Mouse (Mus musculus) induced T-regulatory cell, adult 2 months (primary cell): ENCODE results near the gene Tcl1b4.
A peak's percentile ranks its signal among the peaks of the same experiment; 100 is the strongest.
"Not testable (repeated sequence)": the region's sequence is repeated elsewhere in the genome, so short reads cannot be mapped to it uniquely, and the experiment has no call there.

Experiments
- DNase-seq: peaks from one replicate; pipeline ENCODE4 v3.0.0-alpha.2; 2012; ENCODE audit warnings: low read depth

Tcl1b4 gene

DNA sequence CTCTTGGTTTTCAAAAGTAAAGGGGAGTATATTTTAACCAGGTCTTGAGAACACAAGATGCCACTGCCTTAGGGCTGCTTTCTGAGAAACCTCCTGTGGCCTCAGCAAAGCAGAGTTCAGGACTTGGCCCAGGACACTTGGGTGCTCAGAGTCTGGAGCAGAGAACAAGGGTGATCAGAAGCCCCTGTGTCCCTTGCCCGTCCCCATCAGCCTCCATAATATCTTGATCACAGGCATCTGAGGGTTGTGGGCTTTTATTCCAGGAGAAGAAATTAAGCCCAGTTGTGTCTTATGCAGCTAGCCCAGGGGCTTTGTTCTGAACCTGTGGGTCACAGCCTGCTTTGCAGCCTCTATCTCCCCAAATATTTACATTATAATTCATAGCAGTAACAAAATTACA lies at the start of gene Tcl1b4:
Tcl1b4 (plus strand) TSS at position 301 of the 400 bp plus-strand sequence.
- DNase-seq, result not testable (repeated sequence)

DNA sequence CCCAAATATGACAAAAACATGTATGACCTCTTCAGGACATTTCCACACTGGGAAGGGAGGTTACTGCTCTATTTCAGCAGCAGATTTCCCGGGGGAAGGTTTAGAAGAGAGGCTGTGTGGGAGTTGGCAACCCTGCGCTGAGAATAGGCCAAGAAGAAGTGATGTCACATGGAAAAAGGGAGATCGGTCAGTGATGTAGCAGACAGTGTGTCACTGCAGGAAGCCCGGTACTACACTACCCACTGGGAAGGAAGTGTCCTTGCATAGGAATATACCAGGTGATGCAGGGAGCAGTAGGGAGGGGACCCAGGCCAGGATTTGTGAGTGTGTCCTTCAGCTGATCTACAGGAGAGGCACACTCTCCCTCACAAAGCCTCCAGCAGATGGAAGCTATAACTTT lies 46.5 kb upstream of the Tcl1b4 start:
- not testable (repeated sequence) for DNase-seq

DNA sequence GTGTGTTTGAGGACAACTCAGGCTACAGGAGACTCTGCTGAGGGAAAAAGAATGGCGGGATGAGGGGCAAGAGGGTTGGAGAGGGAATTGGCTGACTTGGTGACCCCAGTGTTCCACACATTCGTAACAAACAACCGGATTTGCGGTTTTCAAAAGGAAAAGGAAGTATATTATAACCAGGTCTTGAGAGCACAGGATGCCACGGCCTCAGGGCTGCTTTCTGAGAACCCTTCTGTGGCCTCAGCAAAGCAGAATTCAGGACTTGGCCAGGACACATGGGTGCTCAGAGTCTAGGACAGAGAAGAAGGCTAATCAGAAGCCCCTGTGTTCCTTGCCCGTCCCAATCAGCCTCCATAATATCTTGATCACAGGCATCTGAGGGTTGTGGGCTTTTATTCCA lies 42.9 kb upstream of the Tcl1b4 start:
- no peak for DNase-seq

DNA sequence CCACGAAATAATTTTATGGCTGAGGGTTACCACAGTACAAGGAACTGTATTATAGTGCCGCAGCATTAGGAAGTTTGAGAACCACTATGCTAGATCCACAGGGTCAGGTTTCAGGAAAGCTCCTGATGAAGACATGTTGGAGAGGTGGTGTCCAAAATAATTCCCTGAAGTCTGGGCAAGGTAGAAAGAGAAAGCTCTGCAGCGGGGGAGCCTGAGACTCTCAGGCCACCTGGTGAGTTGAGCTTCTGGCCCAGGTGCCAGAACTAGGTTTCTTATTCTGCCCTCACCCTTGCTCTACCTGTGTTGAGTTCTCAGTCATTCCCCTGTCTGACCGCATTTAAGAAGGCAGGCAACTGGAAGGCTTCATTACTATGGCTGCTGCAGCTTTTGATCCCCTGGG lies 42.4 kb upstream of the Tcl1b4 start, which contains the start of gene Tcl1b1:
Tcl1b1 (plus strand) TSS at position 301 of the 400 bp plus-strand sequence.
- DNase-seq, result no peak

DNA sequence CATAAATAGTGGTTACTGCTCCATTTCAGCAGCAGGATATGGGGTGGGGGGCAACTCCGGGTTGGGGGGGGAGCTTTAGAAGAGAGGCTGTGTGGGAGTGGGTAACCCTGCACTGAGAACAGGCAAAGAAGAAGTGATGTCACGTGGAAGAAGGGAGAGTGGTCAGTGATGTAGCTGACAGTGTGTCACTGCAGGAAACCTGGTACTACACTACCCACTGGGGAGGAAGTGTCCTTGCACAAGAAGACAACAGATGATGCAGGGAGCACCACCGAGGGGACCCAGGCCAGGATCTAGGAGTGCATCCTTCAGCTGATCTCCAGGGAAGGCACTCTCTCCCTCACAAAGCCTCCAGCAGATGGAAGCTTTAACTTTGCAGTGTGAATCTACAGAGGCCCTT lies 35.0 kb upstream of the Tcl1b4 start:
- DNase-seq, result no peak

DNA sequence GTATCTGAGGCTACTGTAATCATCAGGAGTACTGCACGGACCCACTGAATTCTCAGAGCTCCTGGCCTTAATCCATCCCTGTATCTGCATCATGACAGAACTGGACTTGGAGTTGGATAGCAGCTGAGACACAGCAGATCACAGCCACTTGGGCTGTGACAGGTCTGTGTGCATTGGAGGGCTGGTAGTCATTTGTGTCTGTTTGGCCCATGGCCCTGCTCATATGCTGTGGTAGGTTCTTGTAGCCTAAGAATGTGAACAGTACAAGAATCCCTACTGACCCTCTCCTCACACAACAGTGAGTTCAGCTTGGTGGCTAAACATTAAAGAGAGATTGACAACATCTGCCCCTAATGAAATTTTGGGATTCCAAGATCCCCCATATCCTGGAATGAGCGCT lies 28.4 kb upstream of the Tcl1b4 start:
- DNase-seq, result no peak

DNA sequence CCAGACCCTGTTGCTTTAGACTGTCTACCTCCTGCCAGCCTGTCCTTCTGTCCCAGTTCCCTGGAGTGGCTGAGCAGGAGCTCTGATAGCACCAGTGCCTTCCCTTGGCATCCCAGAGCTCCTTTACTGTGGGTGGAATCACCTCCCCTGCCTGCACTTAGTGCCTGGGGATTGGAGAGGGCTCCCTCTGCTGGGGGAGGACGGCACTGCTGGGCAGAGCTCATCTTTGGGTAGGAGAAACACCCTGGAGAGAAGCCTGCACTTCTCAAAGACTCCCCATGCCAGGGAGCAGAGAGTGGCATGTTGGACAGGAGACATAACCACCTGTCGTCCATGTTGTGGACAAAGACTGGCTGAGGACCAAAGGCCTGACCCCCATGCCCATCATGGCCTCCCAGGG lies 27.4 kb upstream of the Tcl1b4 start:
- DNase-seq, result peak; percentile 17

DNA sequence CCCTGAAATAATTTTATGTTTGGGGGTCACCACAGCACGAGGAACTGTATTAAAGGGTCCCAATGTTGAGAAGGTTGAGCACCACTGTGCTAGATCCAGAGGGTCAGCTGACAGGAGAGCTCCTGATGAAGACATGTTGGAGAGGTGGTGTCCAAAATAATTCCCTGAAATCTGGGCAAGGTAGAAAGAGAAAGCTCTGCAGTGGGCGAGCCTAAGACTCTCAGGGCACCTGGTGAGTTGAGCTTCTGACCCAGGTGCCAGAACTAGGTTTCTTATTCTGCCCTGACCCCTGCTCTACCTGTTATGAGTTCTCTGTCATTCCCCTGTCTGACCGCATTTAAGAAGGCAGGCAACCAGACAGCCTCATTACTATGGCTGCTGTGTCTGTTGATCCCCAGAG lies 25.7 kb upstream of the Tcl1b4 start, which contains the start of gene Tcl1b5:
Tcl1b5 (plus strand) TSS at position 301 of the 400 bp plus-strand sequence.
- not testable (repeated sequence) for DNase-seq

DNA sequence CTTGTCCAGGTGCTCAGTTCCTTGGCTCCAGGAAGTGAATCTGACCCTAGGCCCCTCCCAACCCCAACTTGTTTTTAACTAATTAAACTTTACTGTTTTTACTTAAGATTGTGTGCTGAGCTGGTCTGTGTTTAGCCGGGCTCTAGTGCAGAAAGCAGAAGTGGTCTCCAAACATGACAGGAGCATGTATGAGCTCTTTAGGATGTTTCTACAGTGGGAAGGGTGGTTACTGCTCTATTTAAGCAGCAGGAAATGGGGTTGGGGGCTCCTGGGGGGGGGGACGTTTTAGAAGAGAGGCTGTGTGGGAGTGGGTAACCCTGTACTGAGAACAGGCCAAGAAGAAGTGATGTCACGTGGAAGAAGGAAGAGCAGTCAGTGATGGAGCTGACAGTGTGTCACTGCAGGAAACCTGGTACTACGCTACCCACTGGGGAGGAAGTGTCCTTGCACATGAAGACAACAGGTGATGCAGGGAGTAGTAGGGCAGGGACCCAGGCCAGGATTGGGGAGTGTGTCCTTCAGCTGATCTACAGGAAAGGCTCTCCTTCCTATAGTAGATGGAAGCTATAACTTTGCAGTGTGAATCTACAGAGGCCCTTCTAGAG lies 20.6 kb upstream of the Tcl1b4 start:
- not testable (repeated sequence) for DNase-seq

DNA sequence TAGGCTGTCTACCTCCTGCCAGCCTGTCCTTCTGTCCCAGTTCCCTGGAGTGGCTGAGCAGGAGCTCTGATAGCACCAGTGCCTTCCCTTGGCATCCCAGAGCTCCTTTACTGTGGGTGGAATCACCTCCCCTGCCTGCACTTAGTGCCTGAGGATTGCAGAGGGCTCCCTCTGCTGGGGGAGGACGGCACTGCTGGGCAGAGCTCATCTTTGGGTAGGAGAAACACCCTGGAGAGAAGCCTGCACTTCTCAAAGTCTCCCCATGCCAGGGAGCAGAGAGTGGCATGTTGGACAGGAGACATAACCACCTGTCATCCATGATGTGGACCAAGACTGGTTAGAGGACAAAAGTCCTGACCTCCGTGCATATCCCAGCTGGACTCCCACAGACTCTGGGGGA lies 12.8 kb upstream of the Tcl1b4 start:
- not testable (repeated sequence) for DNase-seq

DNA sequence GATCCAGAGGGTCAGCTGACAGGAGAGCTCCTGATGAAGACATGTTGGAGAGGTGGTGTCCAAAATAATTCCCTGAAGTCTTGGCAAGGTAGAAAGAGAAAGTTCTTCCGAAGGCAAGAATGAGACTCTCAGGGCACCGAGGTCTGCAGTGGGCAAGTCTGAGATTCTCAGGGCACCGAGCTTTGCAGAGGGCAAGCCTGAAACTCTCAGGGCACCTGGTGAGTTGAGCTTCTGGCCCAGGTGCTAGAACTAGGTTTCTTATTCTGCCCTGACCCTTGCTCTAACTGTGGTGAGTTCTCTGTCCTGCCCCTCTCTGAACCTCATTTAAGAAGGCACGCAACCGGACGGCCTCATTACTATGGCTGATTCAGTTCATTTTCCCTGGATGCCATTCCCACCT lies 11.0 kb upstream of the Tcl1b4 start, which contains the start of gene Tcl1b3:
Tcl1b3 (plus strand) TSS at position 301 of the 400 bp plus-strand sequence.
- DNase-seq, result not testable (repeated sequence)

DNA sequence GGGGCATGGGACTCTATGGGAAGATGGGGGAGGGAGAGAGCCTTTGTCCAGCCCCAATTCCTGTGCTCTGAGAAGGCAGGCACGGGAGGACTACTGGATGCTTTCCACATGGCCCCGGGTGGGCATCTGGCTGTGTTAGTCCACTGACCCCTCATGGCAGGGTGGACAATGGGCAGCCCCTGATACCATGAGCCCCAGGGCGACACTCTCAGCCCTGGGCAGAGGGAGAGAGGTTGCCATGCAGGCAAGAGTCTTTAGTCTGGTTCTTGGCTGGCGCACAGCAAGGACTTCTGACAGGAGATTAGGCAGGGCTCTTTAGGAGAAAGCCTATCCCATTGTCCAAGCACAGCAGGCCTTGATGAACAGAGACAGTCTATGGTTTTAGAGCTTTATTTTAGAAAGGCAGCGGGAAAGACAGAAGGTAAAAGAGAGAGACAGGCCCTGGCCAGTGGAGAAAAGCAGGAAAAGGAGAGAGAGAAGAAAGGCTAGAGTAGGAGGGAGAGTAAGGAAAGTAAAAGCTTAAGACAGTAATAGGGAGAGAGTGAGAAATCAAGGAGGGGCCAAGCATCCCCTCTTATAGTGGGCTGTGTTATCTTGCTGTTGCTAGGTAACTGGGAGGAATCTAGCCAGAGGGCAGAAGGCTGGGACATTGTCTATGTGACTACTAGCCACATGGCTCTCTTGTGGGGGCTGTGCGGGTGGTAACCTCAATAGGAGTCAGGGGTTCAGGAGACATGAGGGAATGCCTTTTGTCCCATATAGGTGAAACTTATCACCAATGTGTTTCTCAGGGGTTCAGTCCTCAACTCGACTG lies 1.9 kb upstream of the Tcl1b4 start:
- DNase-seq, result not testable (repeated sequence)

DNA sequence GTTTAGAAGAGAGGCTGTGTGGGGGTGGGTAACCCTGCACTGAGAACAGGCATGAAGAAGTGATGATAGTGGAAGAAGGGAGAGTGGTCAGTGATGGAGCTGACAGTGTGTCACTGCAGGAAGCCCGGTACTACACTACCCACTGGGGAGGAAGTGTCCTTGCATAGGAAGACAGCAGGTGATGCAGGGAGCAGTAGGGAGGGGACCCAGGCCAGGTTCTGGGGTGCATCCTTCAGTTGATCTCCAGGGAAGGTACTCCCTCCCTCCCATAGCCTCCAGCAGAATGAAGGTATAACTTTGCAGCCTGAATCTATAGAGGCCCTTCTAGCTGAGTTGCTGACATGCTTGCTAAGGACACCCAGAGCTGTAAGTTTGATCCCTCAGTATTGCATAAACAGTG lies 5.3 kb downstream of the Tcl1b4 start:
- no peak for DNase-seq

DNA sequence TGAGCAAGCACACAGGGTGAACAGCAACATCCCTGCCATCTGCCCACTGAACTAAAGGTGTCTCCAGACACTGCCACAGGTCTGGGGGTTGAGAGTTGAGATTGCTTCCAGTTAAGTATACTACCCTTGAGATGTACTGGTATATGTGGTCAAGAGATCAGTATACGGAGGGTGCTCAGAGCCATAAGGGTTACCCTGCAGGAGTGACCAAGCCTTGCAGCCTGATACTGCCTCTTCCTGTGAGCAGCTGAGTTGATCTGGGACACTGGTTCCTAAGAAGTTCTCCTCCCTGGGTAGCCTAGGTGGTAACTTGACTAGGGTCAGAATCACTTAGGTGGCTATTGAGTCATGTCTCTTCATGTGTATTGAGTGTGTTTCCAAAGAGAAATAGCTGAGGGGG lies 6.7 kb downstream of the Tcl1b4 start:
- DNase-seq, result no peak

DNA sequence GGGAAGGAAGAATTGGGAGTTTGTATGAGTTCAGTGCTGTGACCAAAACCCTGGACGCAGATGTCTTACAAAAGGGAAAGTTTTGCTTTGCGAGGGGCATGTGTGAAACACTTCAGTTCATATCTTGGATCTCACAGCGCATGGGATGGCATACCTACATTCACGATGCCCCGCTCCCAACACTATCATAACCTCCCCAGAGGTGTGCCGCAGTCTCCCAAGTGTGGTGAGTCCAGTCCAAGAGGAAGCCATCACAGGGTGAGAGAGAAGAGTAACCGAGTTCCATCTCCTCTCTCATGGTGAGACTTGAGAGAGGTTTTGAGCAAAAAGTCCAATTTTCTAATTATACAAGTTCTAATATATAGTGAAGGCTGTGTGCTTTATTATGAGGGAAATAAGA lies 7.5 kb downstream of the Tcl1b4 start:
- DNase-seq, result no peak

DNA sequence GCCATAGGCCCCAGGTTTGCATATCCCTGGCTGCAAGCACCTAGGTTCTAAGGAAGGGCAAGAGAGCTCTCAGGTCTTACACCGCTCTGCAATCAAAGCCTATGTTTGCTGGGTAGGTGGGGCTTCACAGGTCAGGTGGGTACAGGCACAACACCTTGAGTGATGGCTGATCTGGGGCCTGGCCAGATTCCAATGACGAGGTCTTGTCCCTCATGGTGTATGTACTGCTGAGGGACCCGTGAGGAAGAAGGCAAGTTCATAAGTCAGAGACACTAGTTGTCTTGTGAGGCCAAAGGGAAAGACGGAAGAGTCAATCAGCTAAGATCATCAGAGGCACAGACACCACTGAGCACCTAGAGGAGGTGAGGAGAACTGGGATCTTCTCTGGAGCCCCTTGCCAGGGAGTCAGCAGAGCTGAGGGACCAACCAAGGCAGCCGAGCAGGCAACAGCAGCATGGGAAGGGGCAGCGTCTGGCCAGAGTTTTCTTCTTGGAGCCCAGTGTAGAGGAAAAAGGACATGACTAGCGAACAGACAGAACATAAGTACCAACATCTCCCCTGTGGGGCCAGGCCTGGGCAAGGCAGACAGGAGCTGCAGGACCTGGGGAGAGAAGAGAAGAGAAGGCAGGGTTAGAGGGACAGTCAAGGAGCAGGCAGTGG lies 15.5 kb downstream of the Tcl1b4 start:
- DNase-seq, result no peak

DNA sequence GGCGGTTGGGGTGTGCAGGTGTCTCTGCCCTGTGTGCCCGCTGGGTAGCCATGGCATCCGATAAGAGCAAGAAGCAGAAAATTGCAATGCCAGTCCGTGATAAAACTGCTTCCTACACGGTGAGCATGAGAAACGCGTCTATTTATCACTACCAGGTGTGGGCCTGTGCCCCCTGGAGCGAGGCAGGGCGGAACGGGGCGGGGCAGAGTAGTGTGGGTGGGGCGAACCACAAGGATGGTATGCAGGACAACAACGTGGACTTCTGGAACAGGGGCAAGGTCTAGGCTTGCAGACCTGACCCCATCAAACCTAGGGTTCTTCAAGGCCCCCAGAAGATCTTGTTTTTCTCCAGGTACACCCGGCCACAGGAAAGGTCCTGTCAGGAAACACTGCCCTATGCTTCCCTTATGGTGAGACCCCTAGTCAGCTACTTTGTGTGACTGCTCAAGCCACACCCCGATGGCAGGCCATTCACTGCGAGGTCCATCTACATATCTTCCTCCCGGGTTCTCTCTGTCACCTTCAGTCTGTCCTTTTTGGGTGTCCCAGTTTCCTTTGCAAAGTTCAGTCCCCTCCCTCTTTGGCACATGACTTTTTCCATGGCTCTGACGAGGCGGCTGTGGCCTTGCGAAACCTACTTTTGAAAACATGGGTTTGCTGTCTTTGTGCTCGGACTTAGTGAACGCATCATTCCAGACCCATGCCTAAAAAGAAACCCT lies 21.0 kb downstream of the Tcl1b4 start, which contains the start of gene Tcl1:
Tcl1 (minus strand) TSS at position 193 of the 719 bp plus-strand sequence.
- DNase-seq, result no peak

DNA sequence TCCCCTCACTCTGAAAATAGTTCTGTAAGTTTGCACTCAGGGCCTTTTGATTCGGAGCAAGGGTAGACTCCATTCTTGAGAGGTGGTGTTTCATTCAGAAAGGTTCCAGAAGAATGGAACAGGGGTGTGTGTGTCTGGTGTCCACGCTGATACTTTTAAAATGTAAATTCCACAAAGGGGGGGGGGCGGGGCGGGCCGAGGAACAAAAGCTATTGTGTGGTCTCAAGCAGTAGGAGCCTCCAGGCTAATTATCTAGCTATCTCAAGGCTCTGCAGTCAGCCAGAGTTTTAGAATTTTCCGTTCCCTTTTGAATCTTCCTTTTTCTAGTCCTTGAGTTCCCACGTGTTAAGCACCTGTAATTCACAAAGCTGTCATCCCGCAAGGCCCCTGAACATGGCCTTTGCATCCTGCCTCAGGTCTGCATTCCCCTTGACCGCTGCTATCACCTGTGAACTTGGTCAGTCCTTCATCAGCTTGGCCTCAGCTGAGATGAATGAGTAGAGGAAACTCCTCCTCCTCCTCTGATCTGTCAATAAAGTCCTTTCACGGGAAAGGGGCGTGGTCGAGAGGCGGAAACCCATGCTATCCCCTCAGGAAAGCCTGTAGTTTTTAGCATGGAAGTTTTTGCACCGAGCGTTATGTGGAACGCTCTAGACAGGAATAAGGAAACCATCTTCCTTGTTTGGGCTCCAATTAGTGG lies 23.0 kb downstream of the Tcl1b4 start:
- DNase-seq, result no peak

DNA sequence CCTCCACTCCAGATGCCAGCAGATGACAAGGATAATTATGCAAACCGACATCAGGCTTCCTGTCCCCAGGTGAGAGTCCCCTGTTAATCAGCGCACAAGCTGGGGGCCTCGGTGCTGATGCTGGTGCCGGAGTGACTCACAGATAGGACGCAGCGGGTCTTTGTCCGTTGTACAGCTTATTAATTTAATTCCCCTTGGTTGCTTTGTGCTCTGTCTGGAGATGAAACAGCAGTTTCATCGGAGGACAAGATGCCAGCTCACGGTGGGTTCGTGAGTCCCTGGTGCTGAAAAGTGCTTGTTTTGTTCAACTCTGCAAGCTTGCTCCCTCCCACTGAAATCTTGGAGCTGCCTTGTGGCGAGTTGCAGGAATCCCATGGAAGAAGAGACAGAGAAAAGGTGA lies 32.6 kb downstream of the Tcl1b4 start:
- DNase-seq, result no peak

DNA sequence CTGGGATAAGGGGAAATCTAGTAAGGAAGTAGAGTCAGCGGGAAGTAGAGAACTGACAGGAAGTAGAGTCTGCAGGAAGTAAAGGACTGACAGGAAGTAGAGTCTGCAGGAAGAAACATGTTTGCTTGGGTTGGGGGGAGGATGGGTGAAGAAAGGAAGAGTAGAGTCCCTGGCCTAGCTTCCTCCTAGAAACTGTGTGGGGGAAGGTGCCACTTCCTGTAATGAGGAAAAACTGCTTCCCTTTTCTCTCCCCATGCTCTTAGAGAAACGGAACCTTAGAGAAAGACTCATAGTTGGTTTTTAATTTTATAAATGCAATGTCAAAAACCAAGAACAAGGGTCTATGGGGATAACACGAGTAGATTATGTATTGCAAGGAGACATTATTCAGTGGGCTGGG lies 33.3 kb downstream of the Tcl1b4 start:
- DNase-seq, result no peak

DNA sequence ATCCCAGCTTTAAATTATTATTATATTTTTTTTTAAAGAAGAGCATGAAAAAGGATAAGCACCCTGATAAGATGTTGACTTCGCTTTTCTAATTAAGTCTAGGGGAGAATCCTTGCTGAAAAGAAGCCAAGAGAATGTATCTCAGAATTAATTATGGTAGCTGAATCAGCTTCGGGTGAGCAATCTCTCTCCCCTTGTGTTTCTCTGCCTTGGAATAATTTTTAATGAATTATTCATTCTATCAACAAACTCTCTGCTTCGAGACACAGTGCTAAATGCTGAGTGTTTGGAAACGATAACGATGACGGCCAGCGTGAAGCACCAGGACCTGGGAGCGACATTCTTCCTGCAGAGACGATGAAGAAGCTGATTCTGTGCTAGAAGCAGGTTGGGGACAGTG lies 37.3 kb downstream of the Tcl1b4 start:
- DNase-seq, result no peak
